Mouse (Mus musculus) ES-Bruce4 (cell line): ENCODE data around the gene Dck.

ENCODE experiments used
- CTCF ChIP-seq: IDR thresholded peaks from one replicate; pipeline ENCODE4 v1.8.1; 2011; ENCODE audit warnings: low read depth, low read length
- EP300 ChIP-seq: IDR thresholded peaks from 2 replicates; pipeline ENCODE4 v1.6.1; 2011; ENCODE audit warnings: low read depth, low read length; ENCODE audit not compliant: insufficient read depth
- POLR2A ChIP-seq: IDR thresholded peaks from one replicate; pipeline ENCODE4 v1.8.1; 2011; ENCODE audit warnings: low read length; ENCODE audit not compliant: insufficient read depth

GRCm38 (mm10) chr5:88768201-88768600 lies 3.4 kb downstream of the Dck start:
- TF ChIP-seq CTCF (no peak), POLR2A (no peak), EP300 (no peak)
